Mouse (Mus musculus) bone marrow macrophage, adult 2 months (primary cell): Measurements from ENCODE around the gene Btnl9.

Source experiments
- CTCF ChIP-seq: IDR thresholded peaks from 2 replicates; pipeline ENCODE4 v1.5.1; 2012; ENCODE audit warnings: low read depth, mild to moderate bottlenecking, low read length, moderate library complexity
- POLR2A ChIP-seq: IDR thresholded peaks from 2 replicates; pipeline ENCODE4 v1.6.1; 2012; ENCODE audit warnings: mild to moderate bottlenecking, low read depth, low read length, borderline replicate concordance

DNA sequence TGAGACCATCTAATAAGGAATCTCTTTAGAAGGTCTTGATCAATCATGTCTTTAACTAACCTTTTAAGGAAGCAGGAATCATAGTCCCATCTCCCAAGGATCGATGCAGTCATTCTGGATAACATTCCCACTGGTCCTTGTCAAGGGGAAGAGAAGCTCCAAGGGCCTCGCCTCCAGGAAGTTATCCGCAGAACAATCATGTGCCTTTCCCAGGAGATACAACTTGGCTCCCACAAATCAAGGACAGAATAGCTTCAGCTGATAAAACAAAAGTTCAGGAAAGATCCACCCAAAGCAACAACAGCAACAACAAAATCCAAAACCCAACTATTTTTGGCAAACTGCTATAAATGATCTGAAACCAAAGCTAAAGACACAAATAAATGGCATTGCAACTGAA lies 67.3 kb downstream of the Btnl9 start:
- TF ChIP-seq CTCF (no peak), POLR2A (no peak)
